Mouse (Mus musculus): ENCODE data around the gene Duox1.
"Not testable (repeated sequence)": the region's sequence is repeated elsewhere in the genome, so short reads cannot be mapped to it uniquely, and the experiment has no call there.

DNA sequence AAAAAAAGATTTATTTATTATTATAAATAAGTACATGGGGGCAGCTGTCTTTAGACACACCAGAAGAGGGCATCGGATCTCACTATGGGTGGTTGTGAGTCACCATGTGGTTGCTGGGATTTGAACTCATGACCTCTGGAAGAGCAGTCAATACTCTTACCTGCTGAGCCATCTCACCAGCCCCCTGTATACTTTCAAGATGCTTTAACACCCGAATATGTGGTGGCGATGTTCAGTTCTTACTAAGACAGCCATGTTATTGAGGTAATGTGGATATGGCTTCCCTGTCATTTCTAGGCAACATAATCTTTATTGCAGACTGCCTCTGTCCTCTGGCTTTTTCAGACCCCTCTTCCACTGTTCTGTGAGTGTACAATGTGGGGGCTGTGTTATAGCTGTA, 71.7 kb downstream of the Duox1 start:
- not testable (repeated sequence) for TF ChIP-seq CTCF (IDR thresholded peaks at IDR 0.05; ENCODE audit: low read depth, low read length); POLR2A (IDR thresholded peaks at IDR 0.05; ENCODE audit: insufficient read depth, low read length)

Measured in ES-Bruce4 (cell line).